Mouse (Mus musculus): Measurements from ENCODE around the gene Cfl2. TPM values are rescaled to one million over a fixed set of nuclear protein-coding genes. Genes with fewer than 3 reads are reported as not detected.
A peak's percentile ranks its signal among the peaks of the same experiment; 100 is the strongest.

The Cfl2 gene
- polyA plus RNA-seq, 1 experiment from 2014 or later, result 180 TPM

- ATAC-seq (ENCODE audit: insufficient read depth) (peak; percentile 78), DNase-seq (peak; percentile 94)
- WGBS, result 10% methylated on average over 6 of the region's 6 CpGs
- TF ChIP-seq CTCF (IDR thresholded peaks at IDR 0.05; ENCODE audit: low read depth), result peak; percentile 95
- no peak overlapping the region for H3K4me2 ChIP-seq
- peaks cover 3% of the 10 kb centered on the region; the same call in 1 of the 2 replicates for H3K4me1 ChIP-seq (ENCODE audit: insufficient read depth)
- no peaks in the 10 kb centered on the region for H3K27me3 ChIP-seq (ENCODE audit: insufficient read depth, low read length)
- no peak overlapping the region for H3K27ac ChIP-seq (ENCODE audit: low read depth)
- no peak overlapping the region for H3K9ac ChIP-seq
- no peak overlapping the region for H3K4me3 ChIP-seq (ENCODE audit: low read depth, low read length)
- H3K36me3 ChIP-seq (ENCODE audit: insufficient read depth), result no peaks in the 10 kb centered on the region
- no peaks in the 10 kb centered on the region for H3K9me3 ChIP-seq (ENCODE audit: low read depth, low read length)
Observed at GRCm38 (mm10) chr12:54830574-54830973, 32.1 kb downstream of the Cfl2 start.

- Histone ChIP-seq H3K9ac (no peak overlapping the region), H3K9me3 (ENCODE audit: low read depth, low read length) (no peaks in the 10 kb centered on the region), H3K27me3 (ENCODE audit: insufficient read depth, low read length) (no peaks in the 10 kb centered on the region), H3K27ac (ENCODE audit: low read depth) (no peak overlapping the region), H3K4me2 (no peak overlapping the region), H3K4me3 (ENCODE audit: low read depth, low read length) (no peak overlapping the region), H3K36me3 (ENCODE audit: insufficient read depth) (no peaks in the 10 kb centered on the region), H3K4me1 (ENCODE audit: insufficient read depth) (peaks cover 3% of the 10 kb centered on the region; the same call in 1 of the 2 replicates)
- ATAC-seq (ENCODE audit: insufficient read depth), result no peak
- 49% methylated on average over 5 of the region's 5 CpGs for WGBS
- DNase-seq, result no peak
- no peak for TF ChIP-seq CTCF (IDR thresholded peaks at IDR 0.05; ENCODE audit: low read depth)
Observed at GRCm38 (mm10) chr12:54829876-54830275, 32.8 kb downstream of the Cfl2 start.

- Histone ChIP-seq H3K9me3 (ENCODE audit: low read depth, low read length) (no peaks in the 10 kb centered on the region), H3K4me3 (ENCODE audit: low read depth, low read length) (no peak overlapping the region), H3K4me2 (no peak overlapping the region), H3K27ac (ENCODE audit: low read depth) (no peak overlapping the region), H3K27me3 (ENCODE audit: insufficient read depth, low read length) (no peaks in the 10 kb centered on the region), H3K4me1 (ENCODE audit: insufficient read depth) (peaks cover 3% of the 10 kb centered on the region; the same call in 1 of the 2 replicates), H3K36me3 (ENCODE audit: insufficient read depth) (no peaks in the 10 kb centered on the region), H3K9ac (no peak overlapping the region)
- ATAC-seq (ENCODE audit: insufficient read depth), result no peak
- no peak for DNase-seq
- TF ChIP-seq CTCF (IDR thresholded peaks at IDR 0.05; ENCODE audit: low read depth), result no peak
- WGBS, result 76% methylated on average over 1 of the region's 1 CpGs
Observed at GRCm38 (mm10) chr12:54828043-54828442, 34.6 kb downstream of the Cfl2 start.

- Histone ChIP-seq H3K4me3 (ENCODE audit: low read depth, low read length) (no peak overlapping the region), H3K36me3 (ENCODE audit: insufficient read depth) (no peaks in the 10 kb centered on the region), H3K27ac (ENCODE audit: low read depth) (no peak overlapping the region), H3K9me3 (ENCODE audit: low read depth, low read length) (no peaks in the 10 kb centered on the region), H3K4me2 (no peak overlapping the region), H3K4me1 (ENCODE audit: insufficient read depth) (peaks cover 3% of the 10 kb centered on the region; the same call in 1 of the 2 replicates), H3K27me3 (ENCODE audit: insufficient read depth, low read length) (no peaks in the 10 kb centered on the region), H3K9ac (no peak overlapping the region)
- peak; percentile 37 for DNase-seq
- no peak for ATAC-seq (ENCODE audit: insufficient read depth)
- WGBS, result 92% methylated on average over 3 of the region's 3 CpGs
- TF ChIP-seq CTCF (IDR thresholded peaks at IDR 0.05; ENCODE audit: low read depth), result peak; percentile 56
Observed at GRCm38 (mm10) chr12:54825202-54825601, 37.5 kb downstream of the Cfl2 start.

GRCm38 (mm10) chr12:54822836-54823426 lies 39.7 kb downstream of the Cfl2 start:
- 42% methylated on average over 4 of the region's 4 CpGs for WGBS
- Histone ChIP-seq H3K27ac (ENCODE audit: low read depth) (no peak overlapping the region; the same call in 1 of the 2 replicates), H3K36me3 (ENCODE audit: insufficient read depth) (no peaks in the 10 kb centered on the region), H3K27me3 (ENCODE audit: insufficient read depth, low read length) (no peaks in the 10 kb centered on the region), H3K4me1 (ENCODE audit: insufficient read depth) (peaks cover 3% of the 10 kb centered on the region; the same call in 1 of the 2 replicates), H3K9ac (no peak overlapping the region), H3K4me3 (ENCODE audit: low read depth, low read length) (no peak overlapping the region), H3K9me3 (ENCODE audit: low read depth, low read length) (no peaks in the 10 kb centered on the region), H3K4me2 (no peak overlapping the region)
- DNase-seq (peak; percentile 88), ATAC-seq (ENCODE audit: insufficient read depth) (peak; percentile 41; the same call in 1 of the 2 replicates)
- TF ChIP-seq CTCF (IDR thresholded peaks at IDR 0.05; ENCODE audit: low read depth), result no peak

GRCm38 (mm10) chr12:54820684-54821161 lies 42.0 kb downstream of the Cfl2 start:
- H3K27me3 ChIP-seq (ENCODE audit: insufficient read depth, low read length), result no peaks in the 10 kb centered on the region
- no peak overlapping the region for H3K9ac ChIP-seq
- H3K4me1 ChIP-seq (ENCODE audit: insufficient read depth), result peaks cover 3% of the 10 kb centered on the region; the same call in 1 of the 2 replicates
- WGBS, result 42% methylated on average over 2 of the region's 2 CpGs
- H3K4me2 ChIP-seq, result no peak overlapping the region
- no peak for TF ChIP-seq CTCF (IDR thresholded peaks at IDR 0.05; ENCODE audit: low read depth)
- ATAC-seq (ENCODE audit: insufficient read depth) (no peak), DNase-seq (no peak)
- H3K9me3 ChIP-seq (ENCODE audit: low read depth, low read length), result no peaks in the 10 kb centered on the region
- no peak overlapping the region for H3K27ac ChIP-seq (ENCODE audit: low read depth)
- no peak overlapping the region for H3K4me3 ChIP-seq (ENCODE audit: low read depth, low read length)
- H3K36me3 ChIP-seq (ENCODE audit: insufficient read depth), result no peaks in the 10 kb centered on the region

GRCm38 (mm10) chr12:54819181-54819935 lies 43.3 kb downstream of the Cfl2 start:
- no peaks in the 10 kb centered on the region for H3K36me3 ChIP-seq (ENCODE audit: insufficient read depth)
- H3K9ac ChIP-seq, result no peak overlapping the region
- H3K4me2 ChIP-seq, result no peak overlapping the region
- no peak for ATAC-seq (ENCODE audit: insufficient read depth)
- H3K9me3 ChIP-seq (ENCODE audit: low read depth, low read length), result no peaks in the 10 kb centered on the region
- no peak overlapping the region for H3K4me3 ChIP-seq (ENCODE audit: low read depth, low read length)
- no peak for TF ChIP-seq CTCF (IDR thresholded peaks at IDR 0.05; ENCODE audit: low read depth)
- no peaks in the 10 kb centered on the region for H3K27me3 ChIP-seq (ENCODE audit: insufficient read depth, low read length)
- WGBS, result 46% methylated on average over 6 of the region's 6 CpGs
- H3K4me1 ChIP-seq (ENCODE audit: insufficient read depth), result peaks cover 3% of the 10 kb centered on the region; the same call in 1 of the 2 replicates
- no peak for DNase-seq
- H3K27ac ChIP-seq (ENCODE audit: low read depth), result no peak overlapping the region
